In the genomic region with DNA sequence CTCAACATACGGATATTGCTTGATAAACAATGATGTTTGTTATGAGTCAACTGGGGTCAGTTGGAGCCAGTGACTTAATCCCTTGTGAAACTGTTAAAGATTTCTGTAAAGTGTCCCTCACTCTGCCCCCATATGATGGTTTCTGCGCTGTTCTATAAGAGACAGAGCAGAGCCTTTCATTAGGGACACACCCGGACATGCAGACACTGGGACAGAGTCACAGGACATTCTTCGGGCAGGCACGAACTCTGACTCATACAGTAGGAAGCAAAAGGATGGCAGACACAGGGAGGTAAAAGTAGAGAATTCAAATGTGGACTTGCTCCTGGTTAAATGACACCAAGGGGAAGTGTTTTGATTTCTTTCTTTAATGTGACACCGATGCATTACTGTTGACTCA, we compare ENCODE assay signal across 14 mouse cellular contexts.
"Had no signal": no experiment of that assay in that cellular context is flagged by ENCODE, and none has a peak within 500 bp of the region (broad histone marks: within the 10 kb centered on the region; RNA-seq: fewer than 3 reads in every experiment).

No protein-coding gene starts in this region.

- DNase-seq: lung, adult 18-20 months; lung, embryonic 14.5 days; lung, postnatal 10 days; right cerebral cortex, postnatal 14 days; thymus, adult 18-20 months; thymus, postnatal 14 days; thymus, postnatal 36 days had no signal

- H3K4me1 ChIP-seq: megakaryocyte, embryonic 14.5 days; midbrain, embryonic 13.5 days; midbrain, embryonic 15.5 days; neural tube, embryonic 12.5 days; stomach, embryonic 15.5 days had no signal

- H3K9me3 ChIP-seq: midbrain, embryonic 13.5 days; midbrain, embryonic 15.5 days; neural tube, embryonic 12.5 days; stomach, embryonic 15.5 days had no signal

- H3K9ac ChIP-seq: lung, embryonic 14.5 days; midbrain, embryonic 13.5 days; midbrain, embryonic 15.5 days; neural tube, embryonic 12.5 days; stomach, embryonic 15.5 days had no signal

- ATAC-seq: midbrain, embryonic 13.5 days; midbrain, embryonic 15.5 days had no signal

- H3K27ac ChIP-seq: macrophage; midbrain, embryonic 13.5 days; midbrain, embryonic 15.5 days; neural tube, embryonic 12.5 days; stomach, embryonic 15.5 days had no signal

- H3K4me2 ChIP-seq: lung, embryonic 14.5 days; midbrain, embryonic 11.5 days; midbrain, embryonic 13.5 days; midbrain, embryonic 15.5 days; neural tube, embryonic 12.5 days; stomach, embryonic 15.5 days had no signal

- H3K27me3 ChIP-seq: midbrain, embryonic 13.5 days; midbrain, embryonic 15.5 days; neural tube, embryonic 12.5 days; stomach, embryonic 15.5 days had no signal

- H3K4me3 ChIP-seq: megakaryocyte, embryonic 14.5 days; midbrain, embryonic 13.5 days; midbrain, embryonic 15.5 days; neural tube, embryonic 12.5 days; stomach, embryonic 15.5 days had no signal

- H3K36me3 ChIP-seq: midbrain, embryonic 13.5 days; midbrain, embryonic 15.5 days; neural tube, embryonic 12.5 days; stomach, embryonic 15.5 days had no signal
